Mouse (Mus musculus) hindbrain, embryonic 10.5 days (tissue): ENCODE measurements around the gene Rnf216. TPM values are rescaled to one million over a fixed set of nuclear protein-coding genes. Genes with fewer than 3 reads are reported as not detected.
"Not testable (repeated sequence)": the region's sequence is repeated elsewhere in the genome, so short reads cannot be mapped to it uniquely, and the experiment has no call there.

Experiments
- DNase-seq: peaks from one replicate; pipeline ENCODE4 v3.0.0-alpha.2; 2017; ENCODE audit warnings: low spot score
- H3K27ac ChIP-seq: fragments of 300-500 bp; sonication (generic); 2 replicates; pipeline ENCODE4 v1.5.1; 2016; ENCODE audit warnings: mild to moderate bottlenecking, moderate library complexity
- H3K27me3 ChIP-seq: fragments of 300-500 bp; sonication (generic); 2 replicates; pipeline ENCODE4 v1.6.1; 2016; ENCODE audit warnings: mild to moderate bottlenecking; ENCODE audit not compliant: poor library complexity, insufficient read depth, severe bottlenecking
- H3K36me3 ChIP-seq: fragments of 300-500 bp; sonication (generic); 2 replicates; pipeline ENCODE4 v1.6.1; 2016; ENCODE audit warnings: mild to moderate bottlenecking, moderate library complexity
- H3K4me1 ChIP-seq: fragments of 300-500 bp; sonication (generic); replicated peaks from 2 replicates; pipeline ENCODE4 v1.6.1; 2016; ENCODE audit warnings: mild to moderate bottlenecking
- H3K4me3 ChIP-seq: fragments of 300-500 bp; sonication (generic); 2 replicates; pipeline ENCODE4 v1.5.1; 2016; ENCODE audit warnings: mild to moderate bottlenecking, moderate library complexity
- H3K9me3 ChIP-seq: fragments of 300-500 bp; sonication (generic); 2 replicates; pipeline ENCODE4 v1.6.1; 2016; ENCODE audit warnings: mild to moderate bottlenecking, moderate library complexity
- WGBS: fragments of 180-500 bp; shearing (Covaris S2); methylation state at CpG from one replicate; pipeline ENCODE4 v1.1.7; 2016; 5-methylcytosine and 5-hydroxymethylcytosine counted together
- polyA plus RNA-seq: library from polyadenylated mRNA; unstranded; fragments of >200 nt; fragmentation: Nextera tagmentation; extraction: Ambion mirVana; gene quantifications from 2 replicates; pipeline ENCODE4 v1.2.1, GENCODE M21; 2016

Rnf216 gene
- polyA plus RNA-seq, result 44.2 and 44.3 TPM in 2 replicates

- DNase-seq, result peak; percentile 92
- 1% methylated on average over 110 of the region's 110 CpGs for WGBS
- no peaks in the 10 kb centered on the region for H3K27me3 ChIP-seq
- 0 out of 2 replicates have a peak, but pooled peaks cover 2% of the 10 kb centered on the region for H3K9me3 ChIP-seq
- peak within 1 kb of the TSS; percentile 91 for H3K4me3 ChIP-seq
- H3K4me1 ChIP-seq, result peaks cover 25% of the 10 kb centered on the region
- H3K27ac ChIP-seq, result peak within 1 kb of the TSS; percentile 97
- peaks cover 10% of the 10 kb centered on the region; the same call in 1 of the 2 replicates for H3K36me3 ChIP-seq
These were observed at the start of gene Rnf216 for GRCm38 (mm10) chr5:143112281-143113246. TSS of gene Rnf216 (minus strand) at chr5:143112994.

- H3K4me3 ChIP-seq, result no peak overlapping the region
- no peak overlapping the region for H3K27ac ChIP-seq
- H3K9me3 ChIP-seq, result peaks cover 13% of the 10 kb centered on the region; the same call in 1 of the 2 replicates
- WGBS, result 87% methylated on average over 3 of the region's 3 CpGs
- peaks cover 4% of the 10 kb centered on the region for H3K4me1 ChIP-seq
- peaks cover 56% of the 10 kb centered on the region for H3K27me3 ChIP-seq
- no peak for DNase-seq
- no peaks in the 10 kb centered on the region for H3K36me3 ChIP-seq
These were observed 42.7 kb upstream of the Rnf216 start for GRCm38 (mm10) chr5:143155534-143155933.

GRCm38 (mm10) chr5:143153756-143154155 is 41.0 kb upstream of the Rnf216 start:
- DNase-seq, result no peak
- peaks cover 42% of the 10 kb centered on the region for H3K27me3 ChIP-seq
- H3K4me1 ChIP-seq, result peaks cover 4% of the 10 kb centered on the region
- peaks cover 22% of the 10 kb centered on the region; the same call in 1 of the 2 replicates for H3K9me3 ChIP-seq
- WGBS, result 91% methylated on average over 10 of the region's 10 CpGs
- no peak overlapping the region for H3K4me3 ChIP-seq
- no peaks in the 10 kb centered on the region for H3K36me3 ChIP-seq
- no peak overlapping the region for H3K27ac ChIP-seq

DNA sequence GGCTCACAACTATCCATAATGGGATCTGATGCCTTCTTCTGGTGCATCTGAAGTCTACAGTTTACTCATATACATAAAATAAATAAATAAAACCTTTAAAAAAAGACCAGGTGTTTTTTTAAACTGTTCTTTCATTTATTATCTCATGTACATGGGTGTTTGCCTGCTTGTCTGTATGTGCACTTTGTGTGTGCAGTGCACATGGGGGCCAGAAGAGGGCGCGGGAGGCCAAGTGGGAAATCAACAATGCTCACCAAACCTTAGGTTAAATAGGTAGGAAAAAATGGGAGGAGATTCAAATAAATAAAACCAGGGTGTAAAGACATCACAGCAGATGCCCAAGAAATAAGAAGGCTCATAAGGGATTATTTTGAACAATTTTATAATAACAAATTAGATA is 37.2 kb upstream of the Rnf216 start:
- WGBS, result 90% methylated on average over 2 of the region's 2 CpGs
- DNase-seq, result no peak
- no peaks in the 10 kb centered on the region for H3K36me3 ChIP-seq
- peaks cover 22% of the 10 kb centered on the region; the same call in 1 of the 2 replicates for H3K9me3 ChIP-seq
- no peaks in the 10 kb centered on the region for H3K4me1 ChIP-seq
- peaks cover 5% of the 10 kb centered on the region; the same call in 1 of the 2 replicates for H3K27me3 ChIP-seq
- H3K27ac ChIP-seq, result no peak overlapping the region
- no peak overlapping the region for H3K4me3 ChIP-seq

- H3K4me1 ChIP-seq, result no peaks in the 10 kb centered on the region
- H3K27me3 ChIP-seq, result peaks cover under 1% of the 10 kb centered on the region; the same call in 1 of the 2 replicates
- no peak overlapping the region for H3K27ac ChIP-seq
- 90% methylated on average over 2 of the region's 2 CpGs for WGBS
- no peak overlapping the region for H3K4me3 ChIP-seq
- H3K9me3 ChIP-seq, result peaks cover 22% of the 10 kb centered on the region; the same call in 1 of the 2 replicates
- no peaks in the 10 kb centered on the region for H3K36me3 ChIP-seq
- no peak for DNase-seq
These were observed 36.7 kb upstream of the Rnf216 start for GRCm38 (mm10) chr5:143149536-143149935.

DNA sequence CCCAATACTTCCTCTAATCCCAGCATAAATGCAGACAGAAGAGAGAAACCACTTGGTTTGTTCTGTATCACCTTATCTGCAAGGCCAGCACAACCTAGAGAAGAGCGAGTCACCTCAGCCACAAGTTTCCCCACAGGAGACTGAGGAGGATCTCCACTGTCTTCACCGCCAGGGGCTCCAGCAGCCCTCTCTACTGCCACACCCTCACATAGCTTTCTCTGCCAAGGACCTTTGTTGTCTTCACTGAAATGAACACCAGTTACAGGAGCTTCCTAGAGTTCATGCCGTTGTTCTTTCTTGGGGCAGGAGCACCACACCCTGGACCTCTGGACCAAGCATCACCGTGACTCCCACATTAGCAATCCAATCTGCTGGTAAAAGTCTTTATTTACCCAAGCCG is 35.9 kb upstream of the Rnf216 start:
- Histone ChIP-seq H3K9me3 (peaks cover 22% of the 10 kb centered on the region; the same call in 1 of the 2 replicates), H3K4me3 (no peak overlapping the region), H3K36me3 (no peaks in the 10 kb centered on the region), H3K4me1 (no peaks in the 10 kb centered on the region), H3K27ac (no peak overlapping the region), H3K27me3 (no peaks in the 10 kb centered on the region)
- DNase-seq, result no peak
- WGBS, result 92% methylated on average over 5 of the region's 5 CpGs

DNA sequence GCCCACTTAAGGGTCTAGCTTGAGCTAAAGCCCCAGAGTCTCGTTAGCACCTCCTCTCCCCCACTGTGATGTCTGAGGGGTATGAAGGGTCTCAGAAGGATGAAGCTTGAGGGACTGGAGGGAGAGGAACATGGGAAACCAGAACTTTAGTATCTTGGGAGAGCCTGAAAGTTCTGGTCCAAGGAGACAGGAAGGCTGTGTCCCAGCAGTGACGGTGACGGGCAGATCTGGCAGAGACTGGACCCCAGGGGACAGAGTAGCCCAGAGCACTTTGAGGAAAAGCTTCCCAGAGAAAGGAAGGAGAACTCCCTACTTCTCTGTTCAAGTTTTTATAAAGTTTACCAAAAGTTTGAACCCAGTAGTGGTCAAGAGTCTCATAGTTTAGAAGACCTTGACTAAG is 34.7 kb upstream of the Rnf216 start, which contains the start of gene Olfr718-ps1:
Gene Olfr718-ps1, minus strand, starts transcription at position 101 of the 400 bp plus-strand sequence.
- Histone ChIP-seq H3K27me3 (no peaks in the 10 kb centered on the region), H3K9me3 (peaks cover 22% of the 10 kb centered on the region; the same call in 1 of the 2 replicates), H3K4me3 (no peak within 1 kb of the TSS), H3K4me1 (no peaks in the 10 kb centered on the region), H3K27ac (no peak within 1 kb of the TSS), H3K36me3 (no peaks in the 10 kb centered on the region)
- DNase-seq, result no peak
- WGBS, result 80% methylated on average over 3 of the region's 3 CpGs

- 89% methylated on average over 13 of the region's 13 CpGs for WGBS
- no peaks in the 10 kb centered on the region for H3K36me3 ChIP-seq
- no peaks in the 10 kb centered on the region for H3K4me1 ChIP-seq
These were observed 24.8 kb upstream of the Rnf216 start for GRCm38 (mm10) chr5:143137580-143137979.

GRCm38 (mm10) chr5:143135042-143135441 is 22.2 kb upstream of the Rnf216 start:
- no peak overlapping the region for H3K4me3 ChIP-seq
- 0 out of 2 replicates have a peak, but pooled peaks cover 5% of the 10 kb centered on the region for H3K9me3 ChIP-seq
- H3K27ac ChIP-seq, result no peak overlapping the region
- H3K4me1 ChIP-seq, result no peaks in the 10 kb centered on the region
- no peak for DNase-seq
- no peaks in the 10 kb centered on the region for H3K27me3 ChIP-seq
- no peaks in the 10 kb centered on the region for H3K36me3 ChIP-seq
- whole genome bisulfite sequencing, result 92% methylated on average over 7 of the region's 7 CpGs

More at GRCm38 (mm10) chr5:143137580-143137979, 24.8 kb upstream of the Rnf216 start:
- Histone ChIP-seq H3K9me3 (no peaks in the 10 kb centered on the region), H3K27me3 (no peaks in the 10 kb centered on the region), H3K4me3 (peak overlapping the region; percentile 6; the same call in 1 of the 2 replicates), H3K27ac (no peak overlapping the region)
- DNase-seq, result no peak

GRCm38 (mm10) chr5:143134216-143135010 is 21.6 kb upstream of the Rnf216 start:
- not testable (repeated sequence) for H3K27me3 ChIP-seq, H3K36me3 ChIP-seq, H3K4me1 ChIP-seq, DNase-seq, H3K9me3 ChIP-seq, H3K4me3 ChIP-seq, H3K27ac ChIP-seq
- 83% methylated on average over 4 of the region's 6 CpGs for WGBS

- Histone ChIP-seq H3K4me1 (no peaks in the 10 kb centered on the region), H3K27ac (no peak overlapping the region), H3K4me3 (no peak overlapping the region), H3K27me3 (no peaks in the 10 kb centered on the region), H3K9me3 (peaks cover 11% of the 10 kb centered on the region), H3K36me3 (no peaks in the 10 kb centered on the region)
- 83% methylated on average over 13 of the region's 13 CpGs for WGBS
- DNase-seq, result no peak
These were observed 20.2 kb upstream of the Rnf216 start for GRCm38 (mm10) chr5:143132935-143133514.

DNA sequence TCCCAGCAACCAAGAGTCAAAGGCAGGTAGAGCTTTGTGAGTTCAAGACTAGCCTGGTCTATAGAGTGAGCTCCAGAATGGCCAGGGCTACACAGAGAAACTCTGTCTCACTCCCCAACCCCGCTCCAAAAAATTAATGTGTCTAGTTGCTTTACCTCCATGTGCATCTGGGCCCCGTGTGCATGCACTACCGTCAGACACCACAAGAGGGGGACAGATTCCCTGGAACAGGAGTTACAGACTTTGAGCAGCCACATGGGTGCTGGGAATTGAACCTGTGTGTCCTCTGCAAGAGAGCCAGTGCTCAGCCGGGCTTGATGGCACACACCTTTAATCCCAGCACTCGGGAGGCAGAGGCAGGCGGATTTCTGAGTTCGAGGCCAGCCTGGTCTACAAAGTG is 17.5 kb upstream of the Rnf216 start:
- no peaks in the 10 kb centered on the region for H3K36me3 ChIP-seq
- no peak overlapping the region for H3K27ac ChIP-seq
- peak; percentile 25 for DNase-seq
- H3K4me1 ChIP-seq, result peaks cover 8% of the 10 kb centered on the region
- WGBS, result 84% methylated on average over 7 of the region's 7 CpGs
- H3K27me3 ChIP-seq, result no peaks in the 10 kb centered on the region
- peaks cover 11% of the 10 kb centered on the region for H3K9me3 ChIP-seq
- H3K4me3 ChIP-seq, result no peak overlapping the region
